Mouse (Mus musculus) right cerebral cortex, postnatal 25 days (tissue): ENCODE data around the gene Krt13.

Source experiments
- DNase-seq: peaks from one replicate; pipeline ENCODE4 v3.0.0; 2022

Krt13 gene

GRCm38 (mm10) chr11:100121466-100121865, at the start of gene Krt13:
TSS of gene Krt13 (minus strand) at chr11:100121566.
- no peak for DNase-seq

GRCm38 (mm10) chr11:100168765-100169762, 47.7 kb upstream of the Krt13 start:
- DNase-seq, result peak; percentile 47

- DNase-seq, result no peak
Measured at GRCm38 (mm10) chr11:100168071-100168470, 46.7 kb upstream of the Krt13 start.

GRCm38 (mm10) chr11:100164392-100164791, 43.0 kb upstream of the Krt13 start:
- no peak for DNase-seq

GRCm38 (mm10) chr11:100157908-100158477, 36.6 kb upstream of the Krt13 start:
- DNase-seq, result no peak

- DNase-seq, result no peak
Measured at GRCm38 (mm10) chr11:100157331-100157730, 36.0 kb upstream of the Krt13 start.

GRCm38 (mm10) chr11:100155497-100156255, 34.3 kb upstream of the Krt13 start:
- no peak for DNase-seq

GRCm38 (mm10) chr11:100148615-100149330, 27.4 kb upstream of the Krt13 start, which contains the start of gene Krt19:
TSS of gene Krt19 (minus strand) at chr11:100148665.
- no peak for DNase-seq

- DNase-seq, result no peak
Measured at GRCm38 (mm10) chr11:100147566-100148353, 26.4 kb upstream of the Krt13 start.

GRCm38 (mm10) chr11:100145858-100146560, 24.6 kb upstream of the Krt13 start:
- no peak for DNase-seq

GRCm38 (mm10) chr11:100145104-100145503, 23.7 kb upstream of the Krt13 start:
- no peak for DNase-seq

GRCm38 (mm10) chr11:100140966-100141365, 19.6 kb upstream of the Krt13 start:
- DNase-seq, result no peak

GRCm38 (mm10) chr11:100139391-100139790, 18.0 kb upstream of the Krt13 start:
- DNase-seq, result no peak

GRCm38 (mm10) chr11:100138809-100139208, 17.4 kb upstream of the Krt13 start:
- DNase-seq, result no peak

- DNase-seq, result no peak
Measured at GRCm38 (mm10) chr11:100137693-100138092, 16.3 kb upstream of the Krt13 start.

- no peak for DNase-seq
Measured at GRCm38 (mm10) chr11:100136559-100136958, 15.2 kb upstream of the Krt13 start.

- DNase-seq, result no peak
Measured at GRCm38 (mm10) chr11:100135731-100136130, 14.4 kb upstream of the Krt13 start, which contains the start of gene Krt15. TSS of gene Krt15 (minus strand) at chr11:100135928.

GRCm38 (mm10) chr11:100124901-100125300, 3.5 kb upstream of the Krt13 start:
- no peak for DNase-seq

GRCm38 (mm10) chr11:100120331-100120730, 1.0 kb downstream of the Krt13 start:
- no peak for DNase-seq

- DNase-seq, result no peak
Measured at GRCm38 (mm10) chr11:100113742-100114029, 7.7 kb downstream of the Krt13 start.
